Mouse (Mus musculus) fibroblast of lung, adult 2 months (primary cell): ENCODE results near the gene Vps4a.

Experiments used
- DNase-seq: peaks from one replicate; pipeline ENCODE4 v3.0.0-alpha.2; 2011; ENCODE audit warnings: low read depth

Gene Vps4a

DNA sequence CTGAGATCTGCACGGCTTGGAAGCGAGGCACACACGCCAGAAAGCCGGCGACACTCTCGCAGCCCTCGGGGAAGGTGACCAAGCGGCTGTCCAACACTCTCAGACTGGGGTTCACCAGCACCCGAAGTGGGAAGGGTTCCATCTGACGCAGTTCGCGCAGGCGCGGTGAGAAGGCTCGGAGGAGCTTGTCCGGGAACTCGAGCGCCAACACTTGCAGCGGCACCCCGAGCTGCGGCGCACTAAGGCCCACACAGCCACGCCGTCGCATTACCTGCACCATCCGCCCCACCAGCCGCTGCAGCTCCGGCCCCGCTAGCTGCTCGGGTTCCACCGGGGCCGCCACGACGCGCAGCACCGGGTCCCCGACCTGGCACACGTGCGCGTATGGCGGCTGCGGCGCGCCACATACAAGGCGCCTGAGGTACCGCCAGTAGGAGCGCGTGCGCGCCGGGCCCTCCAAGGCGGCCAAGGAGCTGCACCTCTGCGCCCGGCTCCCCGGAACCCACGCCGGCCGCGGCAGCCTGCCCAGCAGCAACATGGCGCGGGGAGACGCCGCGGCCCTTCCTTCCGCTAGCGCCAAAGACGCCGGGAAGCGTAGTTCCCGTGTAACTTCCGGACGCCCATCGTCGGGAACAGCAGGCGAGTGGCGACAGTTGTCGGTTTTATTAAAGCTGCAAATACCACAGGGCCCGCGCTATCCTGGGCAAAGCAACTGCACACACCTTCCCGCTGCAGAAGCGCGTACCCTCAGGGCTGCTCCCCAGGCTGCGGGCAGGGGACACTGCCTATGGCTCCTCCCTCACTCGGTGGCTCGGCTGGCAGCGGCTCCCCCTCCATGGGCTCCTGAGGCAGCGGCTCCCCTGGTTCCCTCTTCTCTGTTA lies 17.3 kb downstream of the Vps4a start, which contains the start of gene Pdf:
Gene Pdf (minus strand): TSS at position 554 of the 881 bp plus-strand sequence.
- DNase-seq = no peak

DNA sequence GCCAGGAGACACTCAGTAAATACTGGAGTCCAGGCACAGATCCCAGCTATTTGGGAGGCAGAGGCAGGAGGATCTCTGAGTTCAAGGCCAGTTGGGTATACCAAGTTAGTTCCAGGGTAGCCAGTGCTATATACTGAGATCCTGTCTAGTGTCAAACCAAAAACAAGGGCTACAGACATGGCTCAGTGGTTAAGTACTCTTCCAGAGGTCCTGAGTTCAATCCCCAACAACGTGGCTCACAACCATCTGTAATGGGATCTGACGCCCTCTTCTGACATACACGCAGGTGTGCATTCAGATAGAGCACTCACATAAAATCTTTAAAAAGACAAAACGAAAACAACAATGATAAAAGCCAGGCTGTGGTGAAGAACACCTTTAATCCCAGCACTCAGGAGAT lies 18.5 kb downstream of the Vps4a start:
- DNase-seq = no peak

DNA sequence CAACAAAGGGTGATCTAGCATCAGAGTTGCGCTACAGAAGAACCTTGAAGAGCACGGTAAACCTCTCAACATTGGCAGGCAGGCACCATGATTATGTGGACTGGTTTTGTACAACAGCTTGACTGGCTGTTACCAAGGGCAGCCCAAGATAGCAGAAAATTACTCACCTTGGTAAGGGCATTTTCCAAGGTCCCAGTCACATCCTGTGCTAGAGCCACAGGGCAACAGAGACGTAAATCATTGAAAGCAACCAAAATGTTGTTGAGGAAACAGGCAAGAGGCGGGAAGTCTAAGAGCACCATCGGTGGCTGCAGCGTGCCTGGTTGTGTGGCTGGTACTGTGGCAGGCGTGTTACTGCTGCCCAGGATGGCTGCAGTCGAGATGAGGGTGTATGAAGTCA lies 21.0 kb downstream of the Vps4a start:
- no peak for DNase-seq

DNA sequence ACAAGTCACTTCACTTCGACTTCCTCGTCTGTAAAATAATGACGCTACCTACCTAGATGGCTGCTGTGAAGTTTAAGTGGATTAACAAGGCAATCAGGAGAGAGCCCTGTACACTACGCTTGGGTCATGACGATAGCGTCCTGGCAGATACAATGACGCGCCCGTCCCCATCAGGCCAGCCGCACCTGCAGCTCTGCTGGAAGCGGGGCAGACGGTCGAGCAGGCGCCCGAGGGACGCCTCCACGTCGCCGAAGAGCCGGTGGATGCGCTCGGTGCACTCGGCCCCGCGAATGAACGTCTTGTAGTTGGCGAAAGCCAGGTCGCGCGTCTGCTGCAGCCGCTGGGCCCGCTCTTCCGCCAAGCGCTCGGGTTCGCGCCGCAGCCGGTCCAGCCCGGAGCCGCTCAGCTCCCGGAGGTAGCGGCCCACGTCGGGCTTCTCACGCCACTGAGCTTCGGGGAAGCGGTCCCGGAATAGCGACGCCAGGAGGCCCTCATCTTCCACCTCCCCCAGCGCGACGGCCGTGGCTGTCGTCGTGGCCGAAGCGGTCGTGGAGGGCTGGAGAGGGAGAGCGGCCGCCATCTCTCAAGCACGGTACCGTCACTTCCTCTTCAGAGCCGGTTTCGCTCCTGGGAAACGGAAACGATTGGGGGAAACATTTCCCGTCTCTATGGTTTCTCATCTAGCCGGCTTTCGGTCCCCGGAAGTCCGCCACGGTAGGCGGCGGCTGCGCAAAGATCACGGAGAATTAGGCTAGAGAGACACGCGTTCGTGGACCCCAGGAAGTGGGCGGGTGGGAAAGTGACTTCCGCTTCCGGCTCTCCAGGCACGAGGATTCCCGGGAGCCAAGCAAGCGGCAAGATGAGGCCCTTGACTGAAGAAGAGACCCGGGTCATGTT lies 25.3 kb downstream of the Vps4a start, which contains the start of the genes Cog8 and Nip7:
Gene Cog8 (minus strand): TSS at position 614 of the 897 bp plus-strand sequence.
Gene Nip7 (plus strand): TSS at position 802 of the 897 bp plus-strand sequence.
- DNase-seq = peak; percentile 97

DNA sequence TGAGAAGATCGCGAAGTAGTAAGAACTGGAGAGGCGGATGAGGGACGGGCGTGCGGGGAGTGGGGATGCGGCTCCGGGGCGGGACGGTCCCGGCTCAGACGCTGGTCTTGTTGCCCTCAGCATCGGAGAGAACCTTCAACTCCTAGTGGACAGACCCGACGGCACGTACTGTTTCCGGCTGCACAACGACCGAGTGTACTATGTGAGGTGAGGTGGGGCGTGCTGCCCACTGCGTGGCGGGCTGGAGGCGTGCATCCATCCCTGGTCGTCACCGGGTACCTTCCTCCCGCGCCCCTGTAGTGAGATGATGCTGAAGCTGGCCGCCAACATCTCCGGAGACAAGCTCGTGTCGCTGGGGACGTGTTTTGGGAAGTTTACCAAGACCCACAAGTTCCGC lies 25.9 kb downstream of the Vps4a start:
- no peak for DNase-seq

DNA sequence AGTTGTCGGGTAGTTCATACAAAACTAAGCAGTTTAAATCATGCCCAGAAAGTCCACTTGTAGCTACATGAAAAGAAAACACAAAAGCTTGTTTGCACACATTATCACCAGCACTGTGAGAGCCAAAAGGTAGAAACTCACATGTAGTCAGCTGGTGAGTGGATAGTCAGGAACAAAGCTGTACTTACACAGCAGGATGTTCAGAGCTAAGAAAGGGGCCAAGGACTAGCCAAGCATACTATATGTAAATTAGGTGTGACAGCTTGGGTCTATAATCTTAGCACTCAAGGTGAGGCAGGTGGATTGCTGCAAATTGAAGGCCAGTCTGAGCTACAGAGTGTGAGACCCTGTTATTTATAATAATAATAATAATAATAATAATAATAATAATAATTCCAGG lies 31.6 kb downstream of the Vps4a start:
- no peak for DNase-seq

DNA sequence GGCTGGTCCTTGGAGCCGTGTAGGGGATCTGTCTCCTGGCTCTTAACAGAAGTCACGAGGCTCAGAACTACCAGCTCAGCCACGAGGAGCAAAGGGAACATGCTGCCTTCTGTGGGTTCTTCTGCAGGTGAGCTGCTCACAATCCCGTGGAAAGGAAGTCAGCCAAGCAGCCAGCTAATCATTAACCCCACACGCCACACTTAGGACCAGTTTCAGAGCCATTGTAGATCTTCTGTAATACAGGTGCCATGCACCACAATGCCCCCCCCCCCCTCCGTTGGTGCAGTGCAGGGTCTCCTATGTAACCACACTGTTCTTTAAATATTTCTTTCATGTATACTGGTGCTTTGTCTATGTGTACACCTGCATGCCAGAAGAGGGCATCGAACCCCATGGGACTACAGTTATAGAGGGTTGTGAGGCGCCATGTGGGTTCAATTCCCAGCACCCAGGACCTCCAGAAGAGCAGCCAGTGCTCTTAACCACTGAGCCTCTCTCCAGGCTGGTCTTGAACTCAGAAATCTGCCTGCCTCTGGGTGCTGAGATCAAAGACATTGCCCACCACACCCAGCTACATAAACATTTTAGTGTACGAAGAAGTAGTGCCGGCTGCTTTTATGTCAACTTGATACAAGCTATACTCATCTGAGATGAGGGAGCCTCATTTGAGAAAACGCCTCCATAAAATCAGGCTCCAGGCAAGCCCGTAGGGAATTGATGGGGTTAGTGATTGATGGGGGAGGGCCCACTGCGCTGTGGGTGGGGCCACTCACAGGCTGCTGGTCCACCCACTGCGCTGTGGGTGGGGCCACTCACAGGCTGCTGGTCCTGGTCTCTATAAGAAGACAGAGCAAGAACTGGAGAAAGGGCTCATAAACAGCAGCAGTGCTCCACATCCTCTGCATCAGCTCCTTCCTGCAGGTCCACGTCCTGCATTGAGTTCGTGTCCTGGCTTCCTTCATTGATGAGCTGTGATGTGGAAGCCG lies 34.8 kb downstream of the Vps4a start, which contains the start of gene Tmed6:
Gene Tmed6 (minus strand): TSS at position 134 of the 986 bp plus-strand sequence.
- no peak for DNase-seq

DNA sequence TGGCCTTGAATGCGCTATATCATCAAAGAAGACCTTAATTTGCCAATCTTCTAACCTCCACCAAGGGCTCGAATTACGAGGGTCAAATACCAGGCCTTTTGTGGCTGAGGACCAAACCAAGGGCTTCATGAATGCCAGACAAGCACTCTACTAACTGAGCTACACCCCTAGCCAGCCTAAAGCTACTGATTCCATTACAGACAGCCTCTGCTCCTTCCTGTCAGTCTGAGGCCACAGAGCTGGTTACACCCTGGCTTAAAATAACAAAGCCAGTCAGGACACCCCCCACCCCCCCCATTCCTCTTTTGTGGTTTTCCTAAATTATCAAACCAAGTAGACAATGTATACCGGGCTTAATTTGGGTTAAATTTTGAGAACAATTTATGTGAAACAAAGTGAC lies 42.7 kb downstream of the Vps4a start:
- DNase-seq = no peak

DNA sequence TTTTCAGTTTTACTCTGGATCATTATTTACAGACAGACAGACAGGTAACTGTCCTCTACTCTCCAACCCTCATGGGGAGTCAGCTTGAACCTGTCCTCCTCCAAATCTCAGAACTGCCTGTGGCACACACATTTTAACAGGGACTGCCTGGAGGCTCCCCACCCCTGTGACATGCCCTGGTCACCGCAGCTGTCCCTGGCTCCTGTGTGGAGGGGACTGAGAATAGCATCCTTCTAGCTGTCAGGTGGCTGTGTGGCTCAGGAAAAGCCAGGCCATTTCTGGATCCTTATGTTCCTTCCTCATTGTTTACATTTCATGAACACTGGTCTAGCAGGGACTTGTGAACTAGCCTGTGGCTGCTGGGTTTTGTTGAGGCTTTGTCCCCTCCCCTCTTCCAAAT lies 43.1 kb downstream of the Vps4a start:
- no peak for DNase-seq

DNA sequence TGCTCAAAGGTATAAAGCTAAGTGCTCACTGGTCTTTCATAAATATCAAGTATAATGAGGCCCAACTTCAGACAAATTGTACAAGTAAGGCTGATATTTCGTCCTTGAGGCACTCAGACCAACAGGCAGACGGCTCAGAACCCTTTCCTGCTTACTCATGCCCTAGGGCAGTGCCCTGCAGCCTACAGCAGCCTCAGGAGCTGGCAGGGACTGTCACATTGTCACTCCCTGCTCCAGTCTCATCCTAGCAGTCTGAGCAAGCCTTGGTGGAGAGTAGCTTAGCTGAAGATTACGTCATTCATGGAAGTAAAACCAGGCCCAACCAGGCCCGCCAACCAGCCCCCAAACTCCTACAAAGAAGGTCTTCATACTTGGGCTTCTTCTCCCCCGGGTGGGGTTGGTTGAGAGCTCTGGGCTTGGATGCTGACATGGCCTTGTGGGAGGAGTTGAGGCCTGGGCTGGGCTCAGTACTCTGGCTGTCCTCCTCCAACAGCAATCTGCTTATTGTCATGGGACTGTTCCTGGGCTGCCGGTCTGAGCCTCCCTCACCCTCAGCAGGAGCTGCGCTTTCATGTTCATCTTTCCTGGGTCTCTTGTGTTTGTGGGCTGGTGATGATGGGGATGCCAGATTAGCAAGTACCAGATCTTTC lies 45.3 kb downstream of the Vps4a start:
- DNase-seq = no peak

DNA sequence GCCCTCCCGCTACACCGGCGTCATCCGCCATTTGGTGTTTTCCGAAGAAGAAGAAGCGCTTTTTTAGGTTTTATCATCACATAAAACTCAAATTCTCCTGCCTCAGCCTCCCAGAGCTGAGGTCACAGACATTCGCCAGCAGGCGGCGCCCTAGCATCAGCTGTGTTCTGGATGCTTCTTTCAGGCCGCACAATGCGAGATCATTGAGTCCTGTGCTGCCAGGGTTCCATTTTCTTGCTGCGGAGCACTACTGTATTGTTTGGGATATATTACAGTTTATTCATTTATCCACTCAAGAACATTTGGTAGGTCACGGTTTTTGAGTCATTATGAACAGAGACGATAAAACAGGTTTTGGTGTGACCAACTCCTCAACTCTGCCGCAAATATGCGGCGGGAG lies 54.3 kb downstream of the Vps4a start:
- DNase-seq = no peak

DNA sequence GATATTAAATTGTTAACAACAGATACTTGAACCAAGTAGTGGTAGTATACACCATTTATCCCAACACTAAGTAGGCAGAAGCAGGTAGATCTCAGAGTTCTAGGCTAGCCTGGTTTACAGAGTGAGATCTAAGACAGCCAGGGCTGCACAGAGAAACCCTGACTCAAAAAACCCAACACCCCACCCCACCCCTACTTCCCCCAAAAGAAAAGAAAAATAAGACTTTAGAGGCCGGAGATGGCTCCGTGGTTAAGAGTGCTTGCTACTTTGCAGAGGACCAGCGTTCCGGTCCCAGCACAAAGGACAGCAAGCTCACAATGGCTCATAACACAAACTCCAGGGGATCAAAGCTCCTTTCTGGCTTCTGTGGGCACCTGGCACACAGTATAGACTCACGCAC lies 55.0 kb downstream of the Vps4a start:
- no peak for DNase-seq

DNA sequence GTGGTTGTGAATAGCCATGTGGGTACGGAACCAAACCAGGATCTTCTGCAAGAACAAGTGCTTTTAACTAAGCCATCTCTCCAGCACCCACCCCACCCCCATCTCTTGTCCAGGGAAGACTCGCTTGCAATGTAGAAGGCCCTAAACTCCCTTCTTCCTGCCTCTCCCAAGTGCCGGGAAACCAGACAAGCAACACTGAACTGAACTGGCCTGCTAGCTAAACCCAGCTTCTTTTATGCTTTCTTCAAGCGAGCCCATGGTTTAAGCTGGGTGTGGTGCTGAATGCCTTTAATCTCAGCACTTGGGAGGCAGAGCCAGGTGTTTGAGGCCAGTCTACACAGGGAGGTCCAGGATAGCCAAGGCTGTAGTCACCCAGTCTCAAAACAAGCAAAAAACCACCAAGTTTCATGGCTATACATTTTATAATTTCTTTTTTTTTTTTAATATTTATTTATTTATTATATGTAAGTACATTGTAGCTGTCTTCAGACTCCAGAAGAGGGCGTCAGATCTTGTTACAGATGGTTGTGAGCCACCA lies 57.6 kb downstream of the Vps4a start:
- DNase-seq = no peak

DNA sequence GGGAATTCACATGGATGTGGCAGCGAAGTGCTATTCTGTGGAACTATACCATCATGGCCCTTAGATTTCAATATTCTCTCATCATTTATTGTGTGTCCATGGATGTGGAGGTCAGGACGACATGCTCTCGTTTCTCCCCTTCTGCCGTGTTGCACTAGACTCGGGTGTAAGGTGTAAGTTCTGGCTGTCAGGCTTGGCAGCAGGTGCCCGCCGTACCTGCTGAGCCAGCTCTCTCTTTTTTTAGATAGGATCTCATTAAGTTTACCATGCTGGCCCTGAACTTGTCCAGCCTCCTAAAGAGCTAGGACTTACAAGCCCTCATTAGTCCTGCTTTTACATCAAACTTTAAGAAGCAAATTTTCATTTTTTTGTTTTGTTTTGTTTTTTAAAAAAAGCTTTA lies 59.5 kb downstream of the Vps4a start:
- DNase-seq = no peak
